Mouse (Mus musculus): ENCODE results near the gene Etv1. TPM values are rescaled to one million over a fixed set of nuclear protein-coding genes. Genes with fewer than 3 reads are reported as not detected.
A peak's percentile ranks its signal among the peaks of the same experiment; 100 is the strongest.

Etv1 gene
- polyA plus RNA-seq, 1 experiment from 2014 or later, result 25.1 TPM

GRCm38 (mm10) chr12:38874470-38874995 is 95.4 kb downstream of the Etv1 start:
- H3K4me1 ChIP-seq, result no peaks in the 10 kb centered on the region
- no peaks in the 10 kb centered on the region for H3K9me3 ChIP-seq
- H3K36me3 ChIP-seq (replicated peaks), result no peaks in the 10 kb centered on the region
- H3K4me3 ChIP-seq, result no peak overlapping the region
- H3K27ac ChIP-seq (replicated peaks), result no peak overlapping the region
- DNase-seq (ENCODE audit: low spot score), result no peak
- no peaks in the 10 kb centered on the region for H3K27me3 ChIP-seq (replicated peaks; ENCODE audit: low read depth, poor library complexity, severe bottlenecking)

DNA sequence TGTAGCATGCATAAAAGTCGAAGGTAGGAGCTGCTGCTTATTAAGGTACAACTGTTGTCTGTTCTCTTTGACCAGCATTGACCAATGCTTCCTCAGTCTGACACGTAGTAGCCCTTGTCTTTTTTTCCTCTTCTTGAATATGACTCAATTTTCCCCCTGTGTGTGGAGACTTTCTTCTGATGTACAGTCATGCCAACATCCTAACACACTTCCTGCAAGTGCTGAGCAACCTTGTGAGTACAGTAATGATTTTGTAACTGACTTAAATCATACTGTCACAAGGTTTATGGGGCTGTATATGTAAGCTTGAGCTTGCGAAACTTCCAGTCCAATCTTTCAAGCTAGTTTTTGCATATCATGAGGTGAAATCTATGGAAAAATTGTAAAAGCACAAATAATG is 125.3 kb downstream of the Etv1 start:
- Histone ChIP-seq H3K4me1 (no peaks in the 10 kb centered on the region), H3K9me3 (no peaks in the 10 kb centered on the region), H3K36me3 (replicated peaks) (no peaks in the 10 kb centered on the region), H3K4me3 (no peak overlapping the region), H3K27me3 (replicated peaks; ENCODE audit: low read depth, poor library complexity, severe bottlenecking) (no peaks in the 10 kb centered on the region), H3K27ac (replicated peaks) (no peak overlapping the region)
- WGBS, result 86% methylated on average over 3 of the region's 3 CpGs
- DNase-seq (ENCODE audit: low spot score), result no peak

GRCm38 (mm10) chr12:38906314-38906713 is 127.1 kb downstream of the Etv1 start:
- WGBS, result 89% methylated on average over 6 of the region's 6 CpGs
- Histone ChIP-seq H3K4me1 (no peaks in the 10 kb centered on the region), H3K9me3 (no peaks in the 10 kb centered on the region), H3K27ac (replicated peaks) (no peak overlapping the region), H3K36me3 (replicated peaks) (no peaks in the 10 kb centered on the region), H3K27me3 (replicated peaks; ENCODE audit: low read depth, poor library complexity, severe bottlenecking) (no peaks in the 10 kb centered on the region), H3K4me3 (no peak overlapping the region)
- DNase-seq (ENCODE audit: low spot score), result no peak

- H3K27ac ChIP-seq (replicated peaks), result no peak overlapping the region
- whole genome bisulfite sequencing, result 65% methylated on average over 9 of the region's 9 CpGs
- H3K9me3 ChIP-seq, result no peaks in the 10 kb centered on the region
- H3K36me3 ChIP-seq (replicated peaks), result no peaks in the 10 kb centered on the region
- DNase-seq (ENCODE audit: low spot score), result peak; percentile 13
- no peaks in the 10 kb centered on the region for H3K27me3 ChIP-seq (replicated peaks; ENCODE audit: low read depth, poor library complexity, severe bottlenecking)
- H3K4me1 ChIP-seq, result no peaks in the 10 kb centered on the region
- H3K4me3 ChIP-seq, result no peak overlapping the region
Observed at GRCm38 (mm10) chr12:38906812-38907211, 127.6 kb downstream of the Etv1 start.

- no peak overlapping the region for H3K4me3 ChIP-seq
- no peaks in the 10 kb centered on the region for H3K27me3 ChIP-seq (replicated peaks; ENCODE audit: low read depth, poor library complexity, severe bottlenecking)
- no peaks in the 10 kb centered on the region for H3K9me3 ChIP-seq
- no peaks in the 10 kb centered on the region for H3K4me1 ChIP-seq
- WGBS, result 91% methylated on average over 3 of the region's 3 CpGs
- H3K36me3 ChIP-seq (replicated peaks), result no peaks in the 10 kb centered on the region
- DNase-seq (ENCODE audit: low spot score), result no peak
- no peak overlapping the region for H3K27ac ChIP-seq (replicated peaks)
Observed at GRCm38 (mm10) chr12:38908947-38909346, 129.8 kb downstream of the Etv1 start.

Data from embryonic facial prominence, embryonic 10.5 days (tissue).